Mouse (Mus musculus) testis, adult 2 months (tissue): ENCODE measurements around the gene AC153137.1.
"Not testable (repeated sequence)": the region's sequence is repeated elsewhere in the genome, so short reads cannot be mapped to it uniquely, and the experiment has no call there.

ENCODE experiments used
- CTCF ChIP-seq: fragments of 200-500 bp; IDR thresholded peaks from 2 replicates; pipeline ENCODE4 v1.5.1; 2012; ENCODE audit warnings: low read depth, mild to moderate bottlenecking, inconsistent platforms, low read length, moderate library complexity; ENCODE audit not compliant: control insufficient read depth, insufficient read depth, insufficient replicate concordance
- POLR2A ChIP-seq: fragments of 200-500 bp; IDR thresholded peaks from 2 replicates; pipeline ENCODE4 v1.6.1; 2012; ENCODE audit warnings: low read depth, mild to moderate bottlenecking, inconsistent platforms, low read length, moderate library complexity; ENCODE audit not compliant: control insufficient read depth

GRCm38 (mm10) chr1:30977868-30978267, at the start of gene AC153137.1:
- not testable (repeated sequence) for TF ChIP-seq CTCF, POLR2A
